Comparison of ENCODE assay signal across 1 mouse cellular context in the genomic region with DNA sequence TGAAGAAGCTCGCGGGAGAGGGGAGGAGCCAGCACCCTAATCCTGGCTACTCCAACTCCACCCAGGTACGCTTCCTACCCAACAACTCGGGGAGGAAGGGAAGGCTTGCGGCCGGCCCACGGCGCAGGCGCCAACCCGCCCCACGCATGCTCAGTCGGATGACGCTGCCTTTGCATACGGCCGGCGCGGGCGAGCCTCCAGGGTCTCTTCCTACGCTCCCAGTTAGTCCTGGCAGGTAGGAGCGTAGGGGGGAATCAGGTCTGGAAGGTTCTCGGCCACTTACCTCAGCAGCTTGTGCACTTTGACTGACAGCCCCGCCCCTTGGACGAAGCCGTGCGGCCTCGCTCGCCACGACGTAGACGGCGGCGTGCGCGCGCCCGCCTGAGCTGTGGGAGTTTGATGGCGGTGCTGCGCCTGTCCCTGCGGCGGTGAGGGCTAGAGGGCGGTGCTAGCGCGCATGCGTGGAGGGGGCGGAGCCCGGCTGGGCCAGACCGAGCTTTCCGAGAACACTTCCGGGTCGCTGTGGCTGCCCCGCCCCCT.
TF ChIP-seq lines count a peak whose summit lies in the region.

A gene (plus strand): TSS at position 133 of the 540 bp plus-strand sequence.
A gene (minus strand): TSS at position 463 of the 540 bp plus-strand sequence.

TF ChIP-seq in MEL, 35 proteins besides CTCF, POLR2A, EP300 and RAD21 (continued from another document):
- TF ChIP-seq MAZ (IDR thresholded peaks at IDR 0.05; ENCODE audit: low read depth, low read length): 0 out of 2 replicates have a peak, but pooled peaks have one; percentile 27
- no peak for TF ChIP-seq UBTF (IDR thresholded peaks at IDR 0.05; ENCODE audit: borderline replicate concordance, insufficient read depth, low read depth, low read length)
- 0 out of 2 replicates have a peak, but pooled peaks have one; percentile 5 for TF ChIP-seq ZNF384 (IDR thresholded peaks at IDR 0.05; ENCODE audit: low read depth, low read length)
- no peak; the same call in 1 of the 2 replicates for TF ChIP-seq TCF12 (IDR thresholded peaks at IDR 0.05; ENCODE audit: low read depth, low read length)
- TF ChIP-seq KAT2A (conservative IDR thresholded peaks at IDR 0.05; ENCODE audit: low read depth, low read length): peak; percentile 34; the same call in 1 of the 2 replicates
TF ChIP-seq in MEL: peak in this region for 13.
